Mouse (Mus musculus) heart, adult 2 months (tissue): ENCODE data around the gene Zfp651.

Experiments
- CTCF ChIP-seq: fragments of 200-600 bp; IDR thresholded peaks from 2 replicates; pipeline ENCODE4 v1.8.1; 2022; ENCODE audit warnings: antibody characterized with exemption, mild to moderate bottlenecking, moderate library complexity
- EP300 ChIP-seq: fragments of 200-500 bp; IDR thresholded peaks from 2 replicates; pipeline ENCODE4 v1.6.1; 2011; ENCODE audit warnings: low read depth, low read length, control low read depth; ENCODE audit not compliant: insufficient read depth

DNA sequence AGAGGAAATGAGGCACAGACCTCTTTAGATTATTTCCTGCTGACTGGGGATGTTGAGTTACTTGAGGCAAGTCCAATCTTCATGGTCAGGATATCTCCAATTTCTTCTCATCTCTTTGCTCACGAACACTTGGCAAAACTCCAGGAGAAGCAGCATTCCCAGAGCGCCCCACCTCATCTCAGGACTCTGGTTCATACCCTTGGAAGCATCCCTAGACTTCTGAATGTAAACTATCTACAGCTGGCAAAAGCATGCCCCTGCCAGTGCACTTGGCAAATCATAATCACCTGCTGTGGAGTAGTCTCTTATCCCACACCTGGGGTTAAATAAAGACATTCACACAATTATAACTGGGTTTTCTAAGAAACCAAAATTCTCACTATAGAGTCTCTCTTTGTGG is 42.1 kb upstream of the Zfp651 start:
- TF ChIP-seq CTCF, result no peak
- no peak for TF ChIP-seq EP300
